In the genomic region with DNA sequence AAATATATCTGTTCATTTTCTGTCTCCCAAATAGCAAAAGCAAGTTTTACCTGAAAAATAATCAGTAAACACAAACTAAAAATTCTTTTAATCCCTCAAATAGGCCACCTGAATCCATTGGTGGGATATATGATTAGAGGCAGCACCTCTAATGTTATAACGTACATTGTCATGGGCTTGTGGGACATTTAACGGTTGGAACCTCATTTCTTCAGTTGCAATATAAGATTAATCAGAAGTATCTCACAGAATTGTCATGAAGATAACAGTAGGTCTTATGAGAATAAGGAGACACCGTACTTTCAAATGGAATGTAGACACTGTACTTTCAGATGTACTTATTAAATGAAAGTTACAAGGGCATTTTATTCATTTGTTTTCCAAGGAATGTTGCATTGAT, we compare ENCODE assay signal across 26 mouse cellular contexts.
"Had no signal": no experiment of that assay in that cellular context is flagged by ENCODE, and none has a peak within 500 bp of the region (broad histone marks: within the 10 kb centered on the region; RNA-seq: fewer than 3 reads in every experiment).

No protein-coding gene starts in this region.

- H3K36me3 ChIP-seq: embryonic facial prominence, embryonic 10.5 days; embryonic facial prominence, embryonic 12.5 days; embryonic facial prominence, embryonic 13.5 days; embryonic facial prominence, embryonic 15.5 days; forebrain, embryonic 10.5 days; forebrain, embryonic 12.5 days; forebrain, embryonic 15.5 days had no signal

- DNase-seq: cerebellum, adult 8-10 months; cerebellum, adult 9-10 months; cerebellum, adult 9-11 months; cerebellum, postnatal 10 days; cerebellum, postnatal 14 days; cerebellum, postnatal 25 days; cerebellum, postnatal 36 days; embryo, embryonic 11 days; forebrain, postnatal 0 days; gastrocnemius, postnatal 10 days; gastrocnemius, postnatal 14 days; gastrocnemius, postnatal 36 days; heart, adult 11 months; heart, adult 18-20 months; heart, adult 2 months had no signal

- ATAC-seq: forebrain, embryonic 13.5 days; forebrain, embryonic 14.5 days; forebrain, embryonic 15.5 days; forebrain, embryonic 16.5 days; forebrain, postnatal 0 days had no signal

- H3K27me3 ChIP-seq: embryonic facial prominence, embryonic 12.5 days; embryonic facial prominence, embryonic 13.5 days; embryonic facial prominence, embryonic 15.5 days; forebrain, embryonic 12.5 days; forebrain, embryonic 13.5 days; forebrain, embryonic 15.5 days had no signal

- H3K9ac ChIP-seq: embryonic facial prominence, embryonic 12.5 days; embryonic facial prominence, embryonic 13.5 days; embryonic facial prominence, embryonic 15.5 days; forebrain, embryonic 12.5 days; forebrain, embryonic 13.5 days; forebrain, embryonic 15.5 days; forebrain, postnatal 0 days had no signal

- H3K4me2 ChIP-seq: embryonic facial prominence, embryonic 12.5 days; embryonic facial prominence, embryonic 13.5 days; embryonic facial prominence, embryonic 15.5 days; forebrain, embryonic 12.5 days; forebrain, embryonic 13.5 days; forebrain, embryonic 15.5 days had no signal

- H3K4me3 ChIP-seq: embryonic facial prominence, embryonic 10.5 days; embryonic facial prominence, embryonic 12.5 days; embryonic facial prominence, embryonic 13.5 days; embryonic facial prominence, embryonic 15.5 days; erythroblast, embryonic 14.5 days; forebrain, embryonic 10.5 days; forebrain, embryonic 12.5 days; forebrain, embryonic 13.5 days; forebrain, embryonic 15.5 days; heart, adult 2 months had no signal

- H3K9me3 ChIP-seq: embryonic facial prominence, embryonic 10.5 days; embryonic facial prominence, embryonic 12.5 days; embryonic facial prominence, embryonic 13.5 days; embryonic facial prominence, embryonic 15.5 days; forebrain, embryonic 10.5 days; forebrain, embryonic 12.5 days; forebrain, embryonic 13.5 days; forebrain, embryonic 15.5 days had no signal

- H3K27ac ChIP-seq: embryonic facial prominence, embryonic 10.5 days; embryonic facial prominence, embryonic 12.5 days; embryonic facial prominence, embryonic 13.5 days; embryonic facial prominence, embryonic 15.5 days; forebrain, embryonic 10.5 days; forebrain, embryonic 12.5 days; forebrain, embryonic 13.5 days; forebrain, embryonic 15.5 days; heart, adult 2 months had no signal
